Mouse (Mus musculus) hindbrain, embryonic 11.5 days (tissue): ENCODE data around the gene Slc35f5. TPM values are rescaled to one million over a fixed set of nuclear protein-coding genes. Genes with fewer than 3 reads are reported as not detected.
"Not testable (repeated sequence)": the region's sequence is repeated elsewhere in the genome, so short reads cannot be mapped to it uniquely, and the experiment has no call there.

Experiments
- ATAC-seq: fragments of 200-750 bp; cut with Nextera tagmentation; 2 replicates; pipeline ENCODE4 v1.8.0; 2017; ENCODE audit warnings: mild to moderate bottlenecking, moderate TSS enrichment, moderate library complexity; ENCODE audit not compliant: low FRiP score
- DNase-seq: peaks from one replicate; pipeline ENCODE4 v3.0.0-alpha.2; 2015; ENCODE audit warnings: low spot score
- H3K27ac ChIP-seq: fragments of 300-500 bp; sonication (generic); 2 replicates; pipeline ENCODE4 v1.5.1; 2014; ENCODE audit warnings: mild to moderate bottlenecking, low read depth, low read length
- H3K27me3 ChIP-seq: fragments of 300-500 bp; sonication (generic); 2 replicates; pipeline ENCODE4 v1.6.1; 2014; ENCODE audit warnings: mild to moderate bottlenecking, low read length, moderate library complexity, mixed read lengths; ENCODE audit not compliant: control insufficient read depth, insufficient read depth
- H3K36me3 ChIP-seq: fragments of 300-500 bp; sonication (generic); 2 replicates; pipeline ENCODE4 v1.6.1; 2014; ENCODE audit warnings: mild to moderate bottlenecking, low read length, moderate library complexity, mixed read lengths; ENCODE audit not compliant: control insufficient read depth, insufficient read depth
- H3K4me1 ChIP-seq: fragments of 300-500 bp; sonication (generic); replicated peaks from 2 replicates; pipeline ENCODE4 v1.6.1; 2014; ENCODE audit warnings: low read length, mixed read lengths; ENCODE audit not compliant: control insufficient read depth, insufficient read depth
- H3K4me2 ChIP-seq: fragments of 300-500 bp; sonication (generic); replicated peaks from 2 replicates; pipeline ENCODE4 v1.6.1; 2014; ENCODE audit warnings: mild to moderate bottlenecking, low read depth, low read length
- H3K4me3 ChIP-seq: fragments of 300-500 bp; sonication (generic); 2 replicates; pipeline ENCODE4 v1.5.1; 2014; ENCODE audit warnings: low read depth, low read length
- H3K9ac ChIP-seq: fragments of 300-500 bp; sonication (generic); 2 replicates; pipeline ENCODE4 v1.6.1; 2014; ENCODE audit warnings: low read depth, low read length
- H3K9me3 ChIP-seq: fragments of 300-500 bp; sonication (generic); 2 replicates; pipeline ENCODE4 v1.6.1; 2016; ENCODE audit warnings: low read length; ENCODE audit not compliant: control insufficient read depth
- WGBS: fragments of 180-500 bp; shearing (Covaris S2); extraction: QIAGEN DNeasy Blood & Tissue Kit; methylation state at CpG from one replicate; pipeline ENCODE4 v1.1.7; 2014; 5-methylcytosine and 5-hydroxymethylcytosine counted together
- polyA plus RNA-seq: library from polyadenylated mRNA; unstranded; fragments of >200 nt; fragmentation: Nextera tagmentation; extraction: Ambion mirVana; gene quantifications from 2 replicates; pipeline ENCODE4 v1.2.1, GENCODE M21; 2014

Slc35f5 gene
- polyA plus RNA-seq = 28.2 and 29.3 TPM in 2 replicates

GRCm38 (mm10) chr1:125560259-125561192, at the start of gene Slc35f5:
Gene Slc35f5, plus strand, starts transcription at chr1:125560595.
- WGBS = under 1% methylated on average over 60 of the region's 61 CpGs
- Histone ChIP-seq H3K4me2 (peak within 1 kb of the TSS; percentile 84), H3K4me1 (no peaks in the 10 kb centered on the region), H3K27ac (peak within 1 kb of the TSS; percentile 74), H3K9ac (peak within 1 kb of the TSS; percentile 85), H3K9me3 (no peaks in the 10 kb centered on the region), H3K27me3 (no peaks in the 10 kb centered on the region), H3K4me3 (peak within 1 kb of the TSS; percentile 75), H3K36me3 (no peaks in the 10 kb centered on the region)
- ATAC-seq (peak; percentile 98), DNase-seq (peak; percentile 95)

GRCm38 (mm10) chr1:125514706-125515105, 45.7 kb upstream of the Slc35f5 start:
- no peak overlapping the region for H3K9ac ChIP-seq
- H3K27me3 ChIP-seq = no peaks in the 10 kb centered on the region
- H3K4me2 ChIP-seq = no peak overlapping the region
- DNase-seq (no peak), ATAC-seq (no peak)
- H3K27ac ChIP-seq = no peak overlapping the region
- WGBS = 90% methylated on average over 5 of the region's 5 CpGs
- no peaks in the 10 kb centered on the region for H3K4me1 ChIP-seq
- H3K9me3 ChIP-seq = no peaks in the 10 kb centered on the region
- no peak overlapping the region for H3K4me3 ChIP-seq
- H3K36me3 ChIP-seq = no peaks in the 10 kb centered on the region

GRCm38 (mm10) chr1:125516910-125517659, 43.3 kb upstream of the Slc35f5 start:
- Histone ChIP-seq H3K36me3 (no peaks in the 10 kb centered on the region), H3K4me2 (no peak overlapping the region), H3K9ac (no peak overlapping the region), H3K4me3 (no peak overlapping the region), H3K9me3 (no peaks in the 10 kb centered on the region), H3K27ac (no peak overlapping the region), H3K27me3 (no peaks in the 10 kb centered on the region), H3K4me1 (no peaks in the 10 kb centered on the region)
- WGBS = 79% methylated on average over 7 of the region's 7 CpGs
- ATAC-seq (no peak), DNase-seq (no peak)

- Histone ChIP-seq H3K9ac (no peak overlapping the region), H3K4me3 (no peak overlapping the region), H3K4me2 (no peak overlapping the region), H3K9me3 (no peaks in the 10 kb centered on the region), H3K27ac (no peak overlapping the region), H3K4me1 (no peaks in the 10 kb centered on the region), H3K36me3 (no peaks in the 10 kb centered on the region), H3K27me3 (no peaks in the 10 kb centered on the region)
- WGBS = 61% methylated on average over 5 of the region's 5 CpGs
- no peak for ATAC-seq
- no peak for DNase-seq
Observed at GRCm38 (mm10) chr1:125519107-125519611, 41.2 kb upstream of the Slc35f5 start.

- Histone ChIP-seq H3K4me2 (no peak overlapping the region), H3K4me1 (no peaks in the 10 kb centered on the region), H3K9me3 (no peaks in the 10 kb centered on the region), H3K27me3 (no peaks in the 10 kb centered on the region), H3K36me3 (no peaks in the 10 kb centered on the region), H3K27ac (no peak overlapping the region), H3K4me3 (no peak overlapping the region), H3K9ac (no peak overlapping the region)
- no peak for DNase-seq
- ATAC-seq = no peak
- WGBS = 77% methylated on average over 7 of the region's 7 CpGs
Observed at GRCm38 (mm10) chr1:125525965-125526665, 34.3 kb upstream of the Slc35f5 start.

- no peaks in the 10 kb centered on the region for H3K4me1 ChIP-seq
- no peaks in the 10 kb centered on the region for H3K36me3 ChIP-seq
- no peak overlapping the region for H3K9ac ChIP-seq
- WGBS = 91% methylated on average over 1 of the region's 1 CpGs
- H3K4me3 ChIP-seq = no peak overlapping the region
- H3K4me2 ChIP-seq = no peak overlapping the region
- ATAC-seq (no peak), DNase-seq (no peak)
- H3K9me3 ChIP-seq = no peaks in the 10 kb centered on the region
- H3K27ac ChIP-seq = no peak overlapping the region
- H3K27me3 ChIP-seq = no peaks in the 10 kb centered on the region
Observed at GRCm38 (mm10) chr1:125526666-125527004, 33.8 kb upstream of the Slc35f5 start.

- DNase-seq (no peak), ATAC-seq (no peak)
- Histone ChIP-seq H3K4me2 (no peak overlapping the region), H3K4me3 (no peak overlapping the region), H3K9ac (no peak overlapping the region), H3K9me3 (no peaks in the 10 kb centered on the region), H3K27me3 (no peaks in the 10 kb centered on the region), H3K36me3 (no peaks in the 10 kb centered on the region), H3K27ac (no peak overlapping the region), H3K4me1 (no peaks in the 10 kb centered on the region)
- WGBS = 80% methylated on average over 3 of the region's 3 CpGs
Observed at GRCm38 (mm10) chr1:125527364-125527763, 33.0 kb upstream of the Slc35f5 start.

GRCm38 (mm10) chr1:125533180-125533912, 27.0 kb upstream of the Slc35f5 start:
- not testable (repeated sequence) for H3K9me3 ChIP-seq, H3K4me2 ChIP-seq, H3K27ac ChIP-seq, DNase-seq, H3K4me1 ChIP-seq, ATAC-seq, H3K36me3 ChIP-seq, H3K9ac ChIP-seq, H3K27me3 ChIP-seq, H3K4me3 ChIP-seq
- WGBS = 73% methylated on average over 10 of the region's 10 CpGs
